Mouse (Mus musculus): Measurements from ENCODE around the gene Ggt1.
A peak's percentile ranks its signal among the peaks of the same experiment; 100 is the strongest.

Ggt1 gene

DNA sequence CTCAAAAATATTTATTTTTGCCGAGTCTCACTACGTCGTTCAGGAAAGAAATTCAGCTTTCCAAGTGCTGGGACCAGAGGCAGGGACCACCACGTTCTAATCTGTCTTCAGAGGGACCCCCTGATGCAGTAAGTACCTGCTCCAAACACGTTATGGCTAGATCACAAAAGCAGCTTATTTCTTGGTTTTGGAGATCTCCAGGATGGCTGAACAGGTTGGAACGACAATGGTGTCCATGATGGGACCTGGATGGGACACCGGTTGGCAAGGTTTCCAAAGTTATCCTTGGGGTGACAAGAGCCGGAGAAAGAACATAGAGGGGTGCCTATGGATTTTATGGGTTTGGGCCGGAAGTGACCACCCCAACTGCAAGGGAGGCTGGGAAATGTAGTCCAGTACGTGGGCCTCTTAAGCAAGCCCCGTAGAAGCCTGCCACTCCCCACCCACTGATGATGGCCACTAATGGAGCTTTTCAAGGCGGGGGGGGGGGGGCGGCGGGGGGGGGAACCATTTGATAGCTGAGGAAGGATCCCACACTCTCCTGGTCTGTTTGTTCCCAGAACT lies 72.3 kb downstream of the Ggt1 start:
- no peak for DNase-seq (ENCODE audit: low spot score)

DNA sequence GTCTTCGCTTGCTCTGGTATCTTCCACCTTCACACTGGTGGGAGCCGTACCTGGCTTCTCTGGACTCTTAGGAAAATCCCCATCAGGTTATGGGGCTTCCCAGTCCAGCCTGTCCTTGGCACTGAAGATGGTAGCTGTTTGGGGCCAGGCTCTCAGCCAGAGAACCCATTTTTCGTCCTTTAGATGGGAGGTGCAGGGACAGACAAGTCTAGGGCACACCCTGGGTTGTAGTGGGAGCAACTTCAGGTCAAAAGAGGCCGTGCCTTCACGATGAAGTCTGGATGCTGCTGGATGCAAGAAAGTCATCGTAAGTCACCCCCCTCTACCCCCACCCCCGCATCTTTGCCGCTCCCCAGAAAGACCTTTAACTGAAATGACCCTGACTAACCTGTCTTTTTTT lies 73.2 kb downstream of the Ggt1 start:
- DNase-seq (ENCODE audit: low spot score), result no peak

DNA sequence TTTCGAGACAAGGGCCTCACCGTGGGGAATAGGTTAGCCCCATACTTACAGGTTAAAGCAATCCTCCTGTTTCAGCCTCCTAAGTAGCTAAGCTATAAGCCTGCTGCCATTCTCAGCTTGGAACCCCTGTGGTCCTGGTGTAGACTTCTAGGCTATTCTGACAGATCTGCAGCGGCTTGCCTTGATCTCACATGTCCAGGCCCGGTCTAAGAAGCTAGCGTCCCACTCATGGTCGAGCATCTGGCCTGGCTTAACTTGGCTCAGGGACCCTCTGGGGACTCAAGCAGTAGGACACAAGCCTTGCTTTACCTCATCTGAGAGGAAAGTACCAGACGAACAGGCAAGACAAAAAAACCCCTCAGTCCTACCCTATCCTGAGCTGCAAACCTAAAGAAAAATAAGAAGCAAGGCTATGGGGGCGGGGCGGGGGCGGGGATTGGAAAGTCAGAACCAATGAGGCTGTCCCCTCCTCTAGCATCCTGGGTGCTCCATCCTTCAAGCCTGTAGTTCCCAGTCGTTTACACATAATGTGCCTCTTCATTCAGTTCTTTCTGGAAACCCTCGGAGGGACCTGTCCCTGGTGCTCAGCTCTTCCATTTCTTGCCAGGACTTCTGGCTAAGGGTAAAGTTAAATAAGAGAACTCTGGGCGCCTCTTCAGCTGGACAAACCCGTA lies 73.8 kb downstream of the Ggt1 start:
- no peak for DNase-seq (ENCODE audit: low spot score)

DNA sequence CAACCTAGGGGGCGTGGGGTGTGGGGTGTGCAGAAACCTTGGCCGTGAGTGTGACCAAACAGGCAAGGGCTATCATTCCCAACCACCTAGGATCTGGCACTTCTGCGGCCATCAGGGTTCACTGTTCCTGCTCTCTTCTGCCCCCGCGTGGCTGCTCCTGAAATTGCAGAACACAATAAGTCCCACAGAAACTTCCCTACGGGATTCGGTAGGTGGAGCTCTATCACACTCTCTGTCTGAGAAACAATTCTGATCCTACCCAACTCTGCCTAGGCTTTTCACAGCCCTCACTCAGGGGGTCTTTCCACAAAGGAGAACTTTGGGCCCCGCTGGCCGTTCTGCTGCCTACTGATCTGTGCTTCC lies 74.3 kb downstream of the Ggt1 start:
- peak; percentile 82 for DNase-seq (ENCODE audit: low spot score)

Data from MN1 (cell line).